Comparison of ENCODE assay signal across 1 mouse cellular context in genomic region chr2:156840301-156841027, GRCm38 (mm10).
TF ChIP-seq lines count a peak whose summit lies in the region.

No protein-coding gene starts in this region.

TF ChIP-seq in CH12.LX, 34 proteins besides CTCF, POLR2A, EP300 and RAD21:
- TF ChIP-seq USF1 (IDR thresholded peaks at IDR 0.05; ENCODE audit: low read depth, low read length) (no peak), GABPA (IDR thresholded peaks at IDR 0.05; ENCODE audit: insufficient replicate concordance, low read depth, low read length) (no peak), NRF1 (IDR thresholded peaks at IDR 0.05; ENCODE audit: low read depth, low read length) (peak; percentile 50), UBTF (IDR thresholded peaks at IDR 0.05; ENCODE audit: low read depth, low read length) (0 out of 2 replicates have a peak, but pooled peaks have one; percentile 54), ELF1 (IDR thresholded peaks at IDR 0.05; ENCODE audit: low read depth, low read length) (no peak), JUN (IDR thresholded peaks at IDR 0.05; ENCODE audit: insufficient read depth, low read depth, low read length) (no peak), ZMIZ1 (IDR thresholded peaks at IDR 0.05; ENCODE audit: low read depth, low read length) (no peak), CHD2 (IDR thresholded peaks at IDR 0.05; ENCODE audit: low read length) (peak; percentile 84)
